Mouse (Mus musculus) embryonic facial prominence, embryonic 15.5 days (tissue): Measurements from ENCODE around the gene Rnf150. TPM values are rescaled to one million over a fixed set of nuclear protein-coding genes. Genes with fewer than 3 reads are reported as not detected.

Experiments used
- ATAC-seq: fragments of 200-750 bp; cut with Nextera tagmentation; 2 replicates; pipeline ENCODE4 v1.8.0; 2017; ENCODE audit warnings: low read depth, moderate TSS enrichment; ENCODE audit not compliant: insufficient number of reproducible peaks, low FRiP score, low TSS enrichment
- H3K27ac ChIP-seq: fragments of 300-500 bp; sonication (generic); replicated peaks from 2 replicates; pipeline ENCODE4 v1.5.1; 2015; ENCODE audit warnings: mild to moderate bottlenecking, inconsistent platforms
- H3K27me3 ChIP-seq: fragments of 300-500 bp; sonication (generic); 2 replicates; pipeline ENCODE4 v1.6.1; 2015; ENCODE audit warnings: inconsistent platforms
- H3K36me3 ChIP-seq: fragments of 300-500 bp; sonication (generic); 2 replicates; pipeline ENCODE4 v1.6.1; 2015; ENCODE audit warnings: mild to moderate bottlenecking, inconsistent platforms
- H3K4me1 ChIP-seq: fragments of 300-500 bp; sonication (generic); 2 replicates; pipeline ENCODE4 v1.6.1; 2015; ENCODE audit warnings: inconsistent platforms
- H3K4me2 ChIP-seq: fragments of 300-500 bp; sonication (generic); replicated peaks from 2 replicates; pipeline ENCODE4 v1.6.1; 2015; ENCODE audit warnings: mild to moderate bottlenecking, inconsistent platforms
- H3K4me3 ChIP-seq: fragments of 300-500 bp; sonication (generic); replicated peaks from 2 replicates; pipeline ENCODE4 v1.5.1; 2015; ENCODE audit warnings: mild to moderate bottlenecking, inconsistent platforms
- H3K9ac ChIP-seq: fragments of 300-500 bp; sonication (generic); 2 replicates; pipeline ENCODE4 v1.6.1; 2015; ENCODE audit warnings: inconsistent platforms
- H3K9me3 ChIP-seq: fragments of 300-500 bp; sonication (generic); replicated peaks from 2 replicates; pipeline ENCODE4 v1.6.1; 2016; ENCODE audit warnings: inconsistent platforms
- WGBS: fragments of 180-500 bp; shearing (Covaris S2); methylation state at CpG from one replicate; pipeline ENCODE4 v1.1.7; 2015; 5-methylcytosine and 5-hydroxymethylcytosine counted together
- polyA plus RNA-seq: library from polyadenylated mRNA; unstranded; fragments of >200 nt; fragmentation: Nextera tagmentation; extraction: Ambion mirVana; gene quantifications from 2 replicates; pipeline ENCODE4 v1.2.1, GENCODE M21; 2015

Gene Rnf150
- 1.4 and 1.6 TPM in 2 replicates for polyA plus RNA-seq

DNA sequence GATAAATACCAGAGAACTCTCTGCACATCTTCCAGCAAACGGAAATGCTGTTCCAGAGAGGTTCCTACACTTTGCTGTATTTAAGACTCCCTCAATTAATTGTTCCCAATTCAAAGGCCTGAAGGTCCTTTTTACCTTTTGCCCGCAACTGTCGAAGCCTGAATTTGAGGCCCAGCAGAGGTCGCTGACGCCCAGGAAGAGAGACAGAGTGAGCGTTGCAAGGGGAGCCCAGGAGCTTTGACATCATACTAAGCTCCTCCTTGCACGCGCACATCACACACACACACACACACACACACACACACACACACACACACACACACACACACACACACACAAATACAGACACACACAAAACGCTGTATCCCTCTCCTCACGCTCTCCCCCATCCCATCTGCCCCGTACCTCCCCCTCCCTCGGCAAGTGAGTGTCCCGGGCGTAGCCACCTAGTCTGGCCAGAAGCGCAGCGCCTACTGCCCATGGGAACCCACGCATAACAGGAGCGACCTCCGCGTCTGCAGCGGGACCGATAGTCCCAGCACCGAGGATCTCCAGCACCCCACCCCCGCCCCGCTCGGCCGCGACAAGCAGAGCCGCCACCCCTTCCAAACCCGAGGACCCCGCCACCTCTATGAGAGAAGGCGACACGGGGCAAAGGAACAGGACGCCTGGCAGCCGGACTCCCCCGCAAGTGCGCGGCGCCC, at the start of gene Rnf150:
Gene Rnf150 (plus strand): TSS at position 316 of the 704 bp plus-strand sequence.
- ATAC-seq, result peak; percentile 83
- Histone ChIP-seq H3K27me3 (no peaks in the 10 kb centered on the region), H3K9ac (peak within 1 kb of the TSS; percentile 69), H3K4me3 (peak within 1 kb of the TSS; percentile 60), H3K9me3 (no peaks in the 10 kb centered on the region), H3K4me2 (peak within 1 kb of the TSS; percentile 93), H3K27ac (peak within 1 kb of the TSS; percentile 71), H3K36me3 (no peaks in the 10 kb centered on the region), H3K4me1 (peaks cover 15% of the 10 kb centered on the region)
- WGBS, result 0% methylated on average over 37 of the region's 39 CpGs

DNA sequence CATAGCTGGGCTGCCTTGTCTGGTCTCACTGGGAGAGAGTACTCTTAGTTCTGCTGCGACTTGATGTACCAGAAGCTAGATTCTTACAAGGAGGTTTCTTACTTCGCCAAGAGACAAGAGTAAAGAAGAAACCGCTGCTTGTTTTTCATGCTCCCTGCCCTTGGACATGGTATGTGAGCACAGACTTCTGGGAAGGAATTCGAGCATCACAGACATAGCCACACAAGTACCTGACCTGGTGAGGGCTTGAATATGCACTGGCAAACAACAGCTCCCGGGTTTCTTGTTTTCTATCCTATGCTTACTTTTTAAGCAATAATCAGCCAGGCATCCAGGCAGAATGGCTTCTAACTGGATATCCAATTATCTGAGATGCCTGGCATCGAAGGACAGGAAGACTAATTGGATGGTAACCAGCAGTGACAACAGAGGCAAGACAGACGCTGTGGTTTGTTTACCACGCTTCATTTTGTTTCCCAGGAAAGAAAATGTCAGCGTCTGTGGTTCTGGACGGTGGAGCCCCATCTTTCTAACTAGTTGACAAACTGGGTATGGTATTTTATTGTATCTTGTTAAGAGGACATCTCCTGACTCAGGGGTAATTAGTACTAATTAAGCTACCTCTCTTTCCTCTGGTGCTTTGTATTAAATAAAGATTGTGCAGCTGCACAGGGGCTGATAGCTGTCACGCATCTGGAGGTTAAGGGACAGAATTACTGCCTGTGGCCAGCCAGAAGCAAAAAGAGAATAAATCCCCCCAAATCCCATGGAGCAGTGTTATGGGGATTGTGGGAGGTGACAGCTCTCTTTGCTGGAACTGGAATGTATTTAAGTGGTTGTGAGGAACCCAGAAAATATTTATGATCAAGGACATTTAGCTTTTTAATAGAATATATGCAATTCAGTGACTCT, 36.8 kb upstream of the Rnf150 start:
- ATAC-seq, result no peak
- no peaks in the 10 kb centered on the region for H3K36me3 ChIP-seq
- 58% methylated on average over 11 of the region's 11 CpGs for WGBS
- no peaks in the 10 kb centered on the region for H3K9me3 ChIP-seq
- H3K27me3 ChIP-seq, result no peaks in the 10 kb centered on the region
- no peak overlapping the region for H3K27ac ChIP-seq
- no peaks in the 10 kb centered on the region for H3K4me1 ChIP-seq
- no peak overlapping the region for H3K9ac ChIP-seq
- no peak overlapping the region for H3K4me2 ChIP-seq
- no peak overlapping the region for H3K4me3 ChIP-seq

DNA sequence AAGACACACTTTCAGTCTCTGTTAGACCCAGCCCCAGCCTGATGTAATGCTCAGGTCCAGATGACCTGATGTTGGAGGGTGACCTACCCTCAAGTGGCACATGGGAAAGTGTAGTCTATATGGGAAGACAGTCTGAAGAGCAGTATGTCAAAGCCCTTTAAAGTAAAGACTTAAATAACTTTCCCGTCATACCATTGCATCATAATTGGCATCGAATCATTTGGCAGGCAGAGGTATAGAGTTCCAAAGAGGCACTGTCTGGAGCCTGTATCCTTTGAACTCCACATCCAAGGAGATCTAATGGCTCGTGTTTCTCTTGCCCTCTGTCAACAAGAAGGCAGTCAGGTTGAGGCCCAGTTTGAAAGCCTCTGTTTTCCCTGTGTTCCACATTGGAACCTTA, 22.7 kb upstream of the Rnf150 start:
- no peak overlapping the region for H3K9ac ChIP-seq
- H3K4me3 ChIP-seq, result no peak overlapping the region
- no peak overlapping the region for H3K4me2 ChIP-seq
- H3K9me3 ChIP-seq, result no peaks in the 10 kb centered on the region
- no peaks in the 10 kb centered on the region for H3K36me3 ChIP-seq
- H3K4me1 ChIP-seq, result no peaks in the 10 kb centered on the region
- H3K27ac ChIP-seq, result no peak overlapping the region
- H3K27me3 ChIP-seq, result no peaks in the 10 kb centered on the region
- ATAC-seq, result no peak
- WGBS, result 61% methylated on average over 3 of the region's 3 CpGs

GRCm38 (mm10) chr8:82840963-82841362, 22.2 kb upstream of the Rnf150 start:
- H3K9ac ChIP-seq, result no peak overlapping the region
- no peaks in the 10 kb centered on the region for H3K27me3 ChIP-seq
- no peak overlapping the region for H3K4me3 ChIP-seq
- no peaks in the 10 kb centered on the region for H3K36me3 ChIP-seq
- no peak overlapping the region for H3K4me2 ChIP-seq
- H3K9me3 ChIP-seq, result no peaks in the 10 kb centered on the region
- WGBS, result 35% methylated on average over 1 of the region's 1 CpGs
- no peaks in the 10 kb centered on the region for H3K4me1 ChIP-seq
- no peak overlapping the region for H3K27ac ChIP-seq
- no peak for ATAC-seq

DNA sequence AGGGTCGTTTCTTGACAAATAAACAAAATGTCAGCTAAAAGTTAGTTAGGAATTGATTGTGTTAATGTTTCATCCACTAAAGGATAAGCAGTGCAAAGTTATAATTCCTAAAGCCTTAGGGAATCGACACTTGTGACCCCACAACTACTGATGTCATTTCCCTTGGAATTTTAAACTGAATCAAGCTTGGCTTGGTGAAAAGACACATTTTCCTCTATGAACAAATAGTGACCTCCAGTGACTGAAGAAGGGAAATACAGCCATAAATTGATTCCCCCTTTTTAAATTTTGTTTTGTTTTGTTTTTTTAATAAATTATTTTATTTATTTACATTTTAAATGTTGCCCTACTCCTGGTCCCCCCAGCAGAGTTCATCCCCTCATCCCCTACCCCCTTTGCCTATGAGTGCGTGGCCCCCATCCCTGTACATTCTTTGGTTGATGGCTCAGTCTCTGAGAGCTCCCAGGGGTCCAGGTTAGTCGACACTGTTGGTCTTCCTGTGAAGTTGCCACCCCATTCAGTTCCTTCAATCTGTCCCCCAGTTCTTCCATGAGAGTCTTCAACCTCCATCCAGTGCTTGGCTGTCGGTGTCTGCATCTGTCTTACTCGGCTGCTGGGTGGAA, 21.5 kb upstream of the Rnf150 start:
- H3K4me1 ChIP-seq, result no peaks in the 10 kb centered on the region
- no peaks in the 10 kb centered on the region for H3K36me3 ChIP-seq
- ATAC-seq, result no peak
- H3K27me3 ChIP-seq, result no peaks in the 10 kb centered on the region
- no peak overlapping the region for H3K9ac ChIP-seq
- no peak overlapping the region for H3K4me2 ChIP-seq
- WGBS, result 54% methylated on average over 6 of the region's 6 CpGs
- H3K4me3 ChIP-seq, result no peak overlapping the region
- H3K27ac ChIP-seq, result no peak overlapping the region
- no peaks in the 10 kb centered on the region for H3K9me3 ChIP-seq

- no peaks in the 10 kb centered on the region for H3K9me3 ChIP-seq
- no peak overlapping the region for H3K27ac ChIP-seq
- no peaks in the 10 kb centered on the region for H3K4me1 ChIP-seq
- H3K36me3 ChIP-seq, result no peaks in the 10 kb centered on the region
- no peak overlapping the region for H3K9ac ChIP-seq
- ATAC-seq, result no peak
- 34% methylated on average over 1 of the region's 1 CpGs for WGBS
- H3K4me2 ChIP-seq, result no peak overlapping the region
- H3K27me3 ChIP-seq, result no peaks in the 10 kb centered on the region
- H3K4me3 ChIP-seq, result no peak overlapping the region
These were observed 19.5 kb upstream of the Rnf150 start for GRCm38 (mm10) chr8:82843697-82844096.

- no peaks in the 10 kb centered on the region for H3K4me1 ChIP-seq
- no peak for ATAC-seq
- H3K27ac ChIP-seq, result no peak overlapping the region
- no peak overlapping the region for H3K9ac ChIP-seq
- H3K27me3 ChIP-seq, result no peaks in the 10 kb centered on the region
- H3K4me3 ChIP-seq, result no peak overlapping the region
- 37% methylated on average over 1 of the region's 1 CpGs for WGBS
- no peaks in the 10 kb centered on the region for H3K36me3 ChIP-seq
- no peak overlapping the region for H3K4me2 ChIP-seq
- H3K9me3 ChIP-seq, result no peaks in the 10 kb centered on the region
These were observed 18.7 kb upstream of the Rnf150 start for GRCm38 (mm10) chr8:82844413-82844812.

- ATAC-seq, result no peak
- no peaks in the 10 kb centered on the region for H3K9me3 ChIP-seq
- H3K4me3 ChIP-seq, result no peak overlapping the region
- H3K4me2 ChIP-seq, result no peak overlapping the region
- H3K27ac ChIP-seq, result no peak overlapping the region
- H3K27me3 ChIP-seq, result no peaks in the 10 kb centered on the region
- H3K36me3 ChIP-seq, result no peaks in the 10 kb centered on the region
- H3K4me1 ChIP-seq, result no peaks in the 10 kb centered on the region
- WGBS, result 76% methylated on average over 2 of the region's 2 CpGs
- H3K9ac ChIP-seq, result no peak overlapping the region
These were observed 17.1 kb upstream of the Rnf150 start for GRCm38 (mm10) chr8:82846098-82846497.

DNA sequence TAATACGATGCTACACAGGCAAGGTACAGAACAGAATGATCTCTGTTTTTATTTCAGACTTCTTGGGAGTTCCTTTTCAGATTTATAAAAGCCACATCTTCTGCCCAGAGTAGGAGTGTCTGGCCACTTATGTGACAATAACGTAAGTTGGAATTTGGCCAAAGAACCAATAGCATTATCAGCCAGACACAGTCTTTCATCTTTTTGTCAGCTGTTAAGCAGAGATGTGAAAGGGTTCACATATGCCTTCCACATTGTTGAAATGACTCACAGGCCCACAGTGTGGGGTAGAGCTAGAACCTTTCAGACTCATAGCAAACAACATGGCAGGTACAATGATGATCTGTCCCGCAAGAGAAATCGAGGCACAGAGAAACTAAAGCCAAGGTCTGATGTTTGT, 16.4 kb upstream of the Rnf150 start:
- Histone ChIP-seq H3K27ac (no peak overlapping the region), H3K4me3 (no peak overlapping the region), H3K27me3 (no peaks in the 10 kb centered on the region), H3K9me3 (no peaks in the 10 kb centered on the region), H3K36me3 (no peaks in the 10 kb centered on the region), H3K4me2 (no peak overlapping the region), H3K4me1 (no peaks in the 10 kb centered on the region), H3K9ac (no peak overlapping the region)
- WGBS, result 74% methylated on average over 4 of the region's 4 CpGs
- ATAC-seq, result no peak

DNA sequence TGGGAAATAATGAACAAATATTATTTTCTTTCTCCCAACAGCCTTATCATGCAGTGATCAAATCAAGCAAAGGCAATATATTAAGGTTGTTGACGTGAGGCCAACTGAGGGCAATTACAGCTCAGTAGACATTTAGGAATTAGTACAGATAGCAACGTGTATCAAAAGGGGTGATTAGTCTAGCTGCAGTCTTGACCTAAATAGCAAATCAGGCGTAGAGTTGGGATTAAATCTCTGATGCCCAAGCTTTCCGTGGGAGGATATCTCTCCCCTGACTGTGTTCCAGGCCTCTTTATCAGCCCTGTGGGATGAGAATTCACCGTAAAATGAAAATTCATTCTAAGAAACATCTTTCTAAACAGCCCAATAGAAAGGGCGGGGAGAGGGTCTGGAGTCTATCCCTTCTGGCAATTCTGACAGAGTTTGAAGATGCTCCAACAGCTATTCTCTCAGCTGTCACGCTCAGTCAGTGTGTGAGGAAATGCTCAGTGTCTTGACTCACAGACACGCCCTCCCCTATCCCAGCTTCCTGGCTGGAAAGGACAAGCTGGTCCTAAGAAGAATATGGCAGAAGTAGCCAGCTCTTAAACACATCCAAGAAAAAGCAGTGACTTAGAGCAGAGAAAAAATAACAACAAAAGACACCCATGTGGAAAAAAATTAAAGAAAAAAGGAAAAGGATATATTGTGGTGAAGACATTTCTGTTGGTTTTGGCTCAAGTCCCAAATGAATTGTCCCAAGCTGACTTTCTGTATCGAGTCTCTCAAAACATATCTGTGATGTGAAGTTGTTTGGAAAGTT, 4.4 kb upstream of the Rnf150 start:
- Histone ChIP-seq H3K4me2 (no peak overlapping the region), H3K9me3 (no peaks in the 10 kb centered on the region), H3K4me1 (no peaks in the 10 kb centered on the region), H3K36me3 (no peaks in the 10 kb centered on the region), H3K9ac (no peak overlapping the region), H3K27me3 (no peaks in the 10 kb centered on the region), H3K4me3 (no peak overlapping the region), H3K27ac (no peak overlapping the region)
- 50% methylated on average over 9 of the region's 9 CpGs for WGBS
- ATAC-seq, result no peak

DNA sequence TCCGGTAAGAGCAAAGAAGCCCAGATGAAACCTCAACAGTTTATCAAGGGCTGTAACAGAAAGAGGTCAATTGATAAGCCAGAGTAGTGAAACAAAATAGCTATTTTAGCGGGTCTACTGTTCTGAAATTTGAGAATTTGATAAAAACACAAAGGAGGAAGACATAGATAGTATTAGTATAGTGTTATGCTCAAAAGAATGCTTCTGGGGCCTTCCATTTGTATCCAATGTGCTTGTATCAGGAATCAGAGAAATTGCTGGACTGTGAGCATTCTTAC, 3.9 kb upstream of the Rnf150 start:
- no peak overlapping the region for H3K27ac ChIP-seq
- H3K27me3 ChIP-seq, result no peaks in the 10 kb centered on the region
- H3K4me2 ChIP-seq, result no peak overlapping the region
- H3K36me3 ChIP-seq, result no peaks in the 10 kb centered on the region
- ATAC-seq, result no peak
- H3K4me3 ChIP-seq, result no peak overlapping the region
- 68% methylated on average over 2 of the region's 2 CpGs for WGBS
- no peaks in the 10 kb centered on the region for H3K9me3 ChIP-seq
- no peak overlapping the region for H3K9ac ChIP-seq
- 0 out of 2 replicates have a peak, but pooled peaks cover under 1% of the 10 kb centered on the region for H3K4me1 ChIP-seq
